Mouse (Mus musculus) common myeloid progenitor, adult 5-6 weeks (primary cell): ENCODE data around the gene Lamtor2. TPM values are rescaled to one million over a fixed set of nuclear protein-coding genes. Genes with fewer than 3 reads are reported as not detected.
A peak's percentile ranks its signal among the peaks of the same experiment; 100 is the strongest.

Experiments
- ATAC-seq: replicated peaks from 2 replicates; pipeline ENCODE4 v1.8.0; 2016; ENCODE audit warnings: low read depth, mild to moderate bottlenecking, moderate TSS enrichment, inconsistent platforms; ENCODE audit not compliant: poor library complexity, severe bottlenecking
- total RNA-seq: library from RNA; stranded (forward); fragments of 200-1000, 187-1606 nt; gene quantifications from 2 replicates; pipeline ENCODE4 v1.2.3, GENCODE M21; 2017

Lamtor2 gene
- total RNA-seq, 1 experiment from 2014 or later: 47.2 TPM

DNA sequence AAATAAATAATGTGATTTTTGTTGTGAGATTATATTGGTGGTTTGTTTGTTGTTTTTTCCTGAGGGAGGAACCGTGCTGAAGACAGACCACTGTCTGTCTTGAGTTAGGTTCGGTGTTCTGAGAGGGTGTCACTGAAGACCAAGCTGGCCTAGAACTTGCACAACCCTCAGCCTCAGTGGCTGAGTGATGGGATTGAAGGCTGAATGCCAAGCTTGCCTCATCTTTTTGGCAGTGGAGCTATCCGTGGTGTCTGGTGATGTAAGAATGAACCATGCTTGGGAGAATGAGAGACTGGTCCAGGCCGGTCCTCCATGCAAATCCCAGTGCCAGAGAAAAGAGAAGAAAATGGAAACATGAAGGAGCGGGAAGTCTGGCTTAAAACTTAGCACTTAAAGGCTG lies 16.8 kb upstream of the Lamtor2 start:
- ATAC-seq: no peak

DNA sequence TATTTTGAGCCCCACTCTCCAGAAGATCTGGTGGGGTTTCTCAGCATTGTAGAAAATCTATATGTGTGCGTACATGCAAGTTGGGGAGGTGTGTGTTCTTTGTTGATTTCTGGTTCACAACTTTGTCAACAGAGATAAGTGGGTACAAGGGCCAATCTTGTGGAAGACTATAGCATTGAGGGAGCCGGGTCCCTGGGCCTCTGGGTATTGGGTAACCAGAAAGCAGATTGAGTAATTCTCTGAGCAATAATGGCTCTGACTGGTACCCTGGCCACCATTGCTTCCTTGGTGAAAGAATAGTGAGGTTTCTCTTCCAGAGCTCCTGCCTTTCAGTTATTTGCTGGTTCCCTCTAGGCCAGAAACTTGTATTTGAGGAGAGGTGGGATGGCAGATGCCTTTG lies 16.2 kb upstream of the Lamtor2 start:
- ATAC-seq: no peak

DNA sequence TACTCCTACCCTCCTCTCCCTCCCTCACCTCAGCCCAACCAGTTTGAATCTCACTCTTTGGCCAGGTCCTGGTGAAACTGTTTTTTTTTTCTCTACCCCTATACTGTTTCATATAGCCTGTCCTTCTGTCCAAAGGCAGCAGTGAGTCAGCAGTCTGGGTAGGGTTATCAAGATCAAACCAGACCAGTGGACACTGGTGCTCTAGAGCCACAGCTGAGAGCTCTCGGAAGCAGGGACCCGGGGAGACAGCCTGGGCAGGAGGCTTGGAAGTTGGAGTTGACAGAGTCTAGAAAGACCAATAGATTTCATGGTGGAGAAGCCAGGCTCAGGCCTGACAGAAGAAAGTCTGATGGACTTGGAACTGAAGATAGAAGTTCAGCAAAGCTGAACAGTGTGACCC lies 15.7 kb upstream of the Lamtor2 start:
- ATAC-seq: no peak

DNA sequence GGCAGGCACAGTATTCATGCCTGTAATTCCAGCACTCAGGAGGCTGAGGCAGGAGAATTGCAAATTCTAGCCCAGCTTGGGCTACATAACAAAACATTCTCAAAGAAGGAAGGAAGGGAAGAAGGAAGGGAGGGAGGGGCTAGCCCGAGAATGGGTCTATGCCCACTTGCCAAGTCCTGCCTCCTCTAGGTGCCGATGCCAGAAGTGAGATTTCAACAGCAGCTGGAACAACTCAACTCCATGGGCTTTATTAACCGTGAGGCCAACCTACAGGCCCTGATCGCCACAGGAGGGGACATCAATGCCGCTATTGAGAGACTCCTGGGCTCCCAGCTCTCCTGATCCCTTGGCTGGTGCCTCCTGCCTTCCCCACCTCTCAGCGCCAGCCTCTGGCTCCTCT lies 15.0 kb upstream of the Lamtor2 start:
- no peak for ATAC-seq

DNA sequence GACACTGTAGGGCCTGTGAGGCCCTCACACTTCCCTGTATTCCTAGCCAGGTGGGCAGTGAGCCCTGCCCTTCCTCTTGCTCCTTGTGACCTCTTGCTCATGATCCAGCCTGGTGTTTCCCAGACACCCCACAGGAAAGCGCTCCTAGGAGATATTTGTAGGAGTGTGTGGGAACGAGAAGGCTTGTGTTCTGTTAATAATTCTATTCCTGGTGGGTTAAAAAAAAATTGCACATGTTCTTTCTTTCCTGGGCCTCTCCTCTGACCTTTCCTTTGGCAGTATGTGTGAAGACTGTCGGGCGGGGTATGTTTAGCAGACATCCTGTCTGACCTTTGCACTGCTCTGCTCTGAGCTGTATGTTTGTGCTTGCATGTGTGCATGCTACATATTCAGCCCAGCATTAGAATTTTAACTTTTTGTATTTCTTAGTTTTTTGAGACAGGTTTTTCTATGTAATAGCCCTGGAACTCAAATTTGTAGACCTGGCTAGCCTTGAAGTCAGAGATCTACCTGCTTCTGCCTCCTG lies 13.7 kb upstream of the Lamtor2 start:
- no peak for ATAC-seq

DNA sequence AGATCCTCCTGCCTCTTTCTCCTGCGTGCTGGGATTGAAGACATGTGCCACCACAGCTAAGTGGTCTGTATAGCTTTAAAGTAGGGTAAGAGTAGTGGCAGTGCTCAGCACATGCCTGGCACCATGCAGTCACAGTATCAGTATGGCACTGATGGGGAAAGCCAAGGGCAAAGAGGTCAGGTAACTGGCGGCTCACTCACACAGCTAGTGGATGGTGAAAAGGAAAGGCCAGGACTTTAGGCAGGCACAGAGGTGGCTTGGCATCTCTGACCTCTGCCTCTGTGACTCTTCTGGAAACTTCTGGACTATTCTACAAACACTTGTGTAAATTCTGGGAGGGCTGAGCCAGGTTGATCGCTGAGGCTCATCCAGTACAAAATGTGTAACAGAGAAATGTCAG lies 13.2 kb upstream of the Lamtor2 start:
- ATAC-seq: no peak

DNA sequence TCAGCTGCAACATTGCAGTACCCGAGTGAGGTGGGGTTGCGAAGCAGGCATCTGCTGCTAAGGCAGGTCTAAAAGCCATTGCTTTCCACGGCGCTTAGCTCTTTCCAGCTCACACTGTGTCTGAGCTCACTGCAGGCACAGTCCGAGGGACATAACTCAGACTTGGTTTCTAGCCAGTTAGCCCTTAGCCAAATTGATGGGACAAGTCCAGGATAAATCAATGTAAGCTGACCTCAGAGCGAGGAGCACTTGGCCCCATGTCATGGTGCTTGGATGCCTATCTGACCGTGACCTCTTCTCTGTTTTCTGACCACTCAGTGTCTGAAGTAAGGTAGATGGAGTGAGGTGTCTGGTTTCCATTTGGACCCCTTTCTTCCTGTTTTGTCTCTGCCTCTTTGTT lies 11.1 kb upstream of the Lamtor2 start:
- no peak for ATAC-seq

DNA sequence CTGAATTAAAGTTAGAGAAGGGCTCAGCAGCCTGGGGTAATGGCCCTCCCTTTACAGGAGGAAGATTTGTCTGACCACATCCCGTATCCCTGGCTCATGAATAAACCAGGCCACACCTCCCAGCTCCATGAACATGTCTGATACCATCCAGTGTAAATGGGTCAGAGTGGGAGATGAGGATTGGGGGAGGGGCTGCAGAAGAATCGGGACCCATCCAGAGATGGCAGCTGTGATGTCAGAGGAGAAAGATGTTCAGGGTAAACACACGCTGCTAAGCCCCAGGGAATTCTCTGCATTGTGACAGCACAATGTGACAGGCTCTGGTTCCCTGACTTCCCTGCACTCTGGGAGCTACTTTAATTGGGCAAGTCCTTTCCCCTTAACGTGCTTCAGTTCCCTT lies 10.6 kb upstream of the Lamtor2 start:
- ATAC-seq: no peak

DNA sequence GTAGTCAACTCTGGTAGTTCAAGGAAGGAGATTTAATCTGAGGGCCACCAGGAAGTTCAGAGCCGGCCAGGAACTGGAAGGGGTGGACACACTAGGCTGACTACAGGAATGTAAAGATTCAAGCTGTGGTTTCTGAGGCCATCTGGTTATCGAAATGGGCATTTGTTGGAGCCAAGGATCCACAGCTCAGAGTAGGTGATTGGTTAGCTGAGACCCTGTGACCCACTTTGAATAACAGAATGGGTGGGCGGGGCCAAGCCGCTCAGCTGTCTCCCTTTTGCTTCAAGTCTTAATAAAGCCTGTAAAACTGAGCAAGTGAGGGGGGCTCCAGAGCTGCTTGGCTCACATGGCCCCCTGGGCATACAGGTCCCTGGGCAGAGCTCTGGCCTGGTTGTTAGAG lies 9.1 kb upstream of the Lamtor2 start:
- ATAC-seq: no peak

DNA sequence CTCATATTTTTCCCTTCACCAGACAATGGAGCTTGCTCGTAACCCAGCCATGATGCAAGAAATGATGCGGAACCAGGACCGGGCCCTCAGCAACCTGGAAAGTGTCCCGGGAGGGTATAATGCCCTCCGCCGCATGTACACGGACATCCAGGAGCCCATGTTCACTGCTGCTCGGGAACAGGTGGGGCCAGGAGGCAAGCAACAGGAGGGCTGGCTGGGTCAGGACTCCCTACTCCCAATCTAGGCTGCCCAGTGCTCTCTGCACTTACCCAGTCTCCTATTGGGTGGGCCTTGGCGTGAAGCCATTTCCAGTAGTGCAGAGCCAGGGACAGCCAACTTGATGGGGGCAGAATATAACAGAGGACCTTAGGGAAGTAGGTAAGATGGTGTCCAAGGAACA lies 6.7 kb upstream of the Lamtor2 start:
- no peak for ATAC-seq

DNA sequence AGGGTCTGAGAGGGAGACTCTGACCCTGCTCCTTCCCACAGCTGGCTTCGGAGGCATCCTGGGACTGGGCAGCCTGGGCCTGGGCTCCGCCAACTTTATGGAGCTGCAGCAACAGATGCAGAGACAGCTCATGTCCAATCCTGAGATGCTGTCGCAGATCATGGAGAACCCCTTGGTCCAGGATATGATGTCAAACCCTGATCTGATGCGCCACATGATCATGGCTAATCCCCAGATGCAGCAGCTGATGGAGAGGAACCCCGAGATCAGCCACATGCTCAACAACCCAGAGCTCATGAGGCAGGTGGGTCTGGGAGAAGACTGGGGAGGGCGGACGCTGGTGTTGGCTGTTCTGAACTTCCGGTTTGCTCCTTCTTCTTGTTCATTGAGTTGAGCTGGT lies 3.7 kb upstream of the Lamtor2 start:
- no peak for ATAC-seq

DNA sequence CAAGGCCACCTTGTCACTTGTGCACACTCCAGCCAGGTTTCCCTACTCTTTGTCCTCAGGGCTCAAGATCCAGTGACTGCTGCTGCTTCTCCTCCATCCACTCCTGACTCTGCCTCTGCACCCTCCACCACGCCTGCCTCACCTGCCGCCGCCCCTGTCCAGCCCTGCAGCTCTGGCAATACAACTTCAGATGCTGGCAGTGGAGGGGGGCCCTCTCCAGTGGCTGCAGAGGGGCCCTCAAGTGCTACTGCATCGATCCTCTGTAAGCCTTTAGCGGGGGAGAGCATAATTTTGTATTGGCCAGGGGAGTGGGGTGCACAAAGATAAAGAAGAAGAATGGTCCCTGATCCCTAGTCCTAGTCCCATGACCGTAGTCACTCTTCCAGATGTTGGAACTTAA lies 2.9 kb upstream of the Lamtor2 start:
- ATAC-seq: no peak

DNA sequence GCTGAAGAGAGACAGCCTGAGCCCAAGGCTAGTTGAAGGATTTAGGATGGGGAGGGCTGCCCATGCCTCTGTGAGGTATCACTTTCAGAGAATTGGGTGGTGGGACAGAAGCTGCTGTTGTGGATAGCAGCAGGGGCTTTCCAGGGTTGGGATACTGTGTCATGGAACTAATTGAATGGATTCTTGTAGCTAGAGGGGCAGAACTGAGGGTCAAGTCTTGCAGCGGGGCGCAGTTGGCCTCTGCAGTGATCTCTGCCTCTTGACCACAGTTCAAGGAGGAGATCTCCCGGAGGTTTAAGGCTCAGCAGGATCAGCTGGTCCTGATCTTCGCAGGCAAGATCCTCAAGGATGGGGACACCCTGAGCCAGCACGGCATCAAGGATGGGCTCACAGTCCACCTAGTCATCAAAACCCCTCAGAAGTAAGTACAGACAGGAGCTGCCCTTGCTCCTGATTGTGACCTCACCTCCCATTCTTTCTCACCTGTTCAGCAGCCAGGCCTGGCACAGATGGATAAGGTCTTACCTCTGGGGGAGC lies 2.3 kb upstream of the Lamtor2 start:
- no peak for ATAC-seq

DNA sequence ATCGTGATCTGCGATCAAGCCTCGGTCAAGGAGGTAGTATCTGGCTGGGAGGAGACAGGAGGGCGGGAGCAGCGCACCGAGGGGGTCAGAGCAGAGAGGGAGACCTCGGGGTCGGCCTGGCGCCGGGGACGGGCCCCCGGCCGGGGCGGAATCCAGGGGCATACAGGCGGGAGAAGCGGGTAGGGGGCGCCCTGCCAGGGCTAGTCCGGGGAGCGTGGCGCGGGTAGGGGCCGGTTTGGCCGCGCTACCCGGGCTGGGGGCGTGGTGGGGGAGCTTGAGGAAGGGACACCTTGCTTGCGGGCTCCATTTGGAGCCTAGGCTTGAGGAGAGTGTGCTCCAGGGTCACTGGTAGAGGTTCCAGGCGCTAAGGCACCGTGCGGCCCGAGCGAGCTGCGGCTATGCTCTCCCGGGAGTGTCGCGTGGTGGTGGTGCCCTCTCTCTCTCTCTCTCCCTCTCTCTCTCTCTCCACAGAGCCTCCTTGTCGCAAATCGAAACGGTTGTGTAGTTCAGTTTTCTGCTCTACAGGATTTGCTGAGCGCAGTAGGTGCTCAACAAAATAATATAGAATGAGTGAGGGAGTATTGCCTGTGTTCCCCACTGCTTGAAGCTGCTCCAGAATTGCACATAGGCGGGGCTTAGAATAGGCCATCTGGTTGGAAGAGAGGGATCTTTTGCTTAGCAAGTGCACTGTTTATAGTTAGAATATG lies 1.2 kb upstream of the Lamtor2 start:
- ATAC-seq: peak; percentile 14; the same call in 1 of the 2 replicates

DNA sequence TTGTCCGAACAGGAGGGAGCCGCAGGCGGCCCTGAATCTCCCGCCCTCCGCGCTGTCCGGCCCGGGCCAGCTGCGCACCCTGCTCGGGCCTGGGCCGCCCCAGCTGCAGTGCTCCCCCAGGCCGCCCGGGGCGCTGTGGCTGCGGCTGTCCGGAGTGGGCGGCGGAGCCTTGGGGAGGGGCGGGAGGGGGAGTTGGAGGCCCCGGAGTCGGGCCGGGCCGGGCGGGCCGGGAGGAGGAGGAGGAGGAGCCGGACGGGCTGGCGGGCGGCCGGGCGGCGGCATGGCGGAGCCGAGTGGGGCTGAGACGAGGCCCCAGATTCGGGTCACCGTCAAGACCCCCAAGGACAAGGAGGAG lies 628 bp upstream of the Lamtor2 start, which contains the start of gene Ubqln4:
TSS of gene Ubqln4 (plus strand) at position 234 of the 355 bp plus-strand sequence.
- ATAC-seq: peak; percentile 51

DNA sequence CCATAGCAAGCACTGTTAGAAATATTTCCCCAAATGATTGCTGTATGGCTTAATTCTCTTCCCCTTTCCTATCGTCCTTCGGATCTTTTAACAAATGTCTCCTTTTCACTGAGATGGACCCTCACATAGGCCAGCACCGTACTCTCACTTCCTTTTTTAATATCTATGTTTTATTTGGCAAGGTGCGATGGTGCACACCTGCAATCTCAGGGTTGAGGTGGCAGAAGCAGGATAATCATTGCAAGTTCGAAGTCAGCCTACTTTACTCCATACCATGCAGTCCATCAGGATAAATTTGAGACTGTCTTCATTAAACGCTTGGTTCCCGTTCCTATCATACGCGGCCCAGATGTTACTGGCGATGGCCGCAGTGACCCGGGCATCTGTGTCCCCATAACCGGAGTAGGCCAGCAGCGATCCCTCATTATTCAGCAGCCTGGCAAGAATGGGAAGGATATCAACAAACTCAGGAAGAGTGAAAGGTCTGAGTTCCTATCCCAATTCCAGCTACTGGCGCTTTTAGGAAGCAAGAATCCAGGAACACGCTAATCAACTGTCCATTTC lies 710 bp downstream of the Lamtor2 start:
- no peak for ATAC-seq

DNA sequence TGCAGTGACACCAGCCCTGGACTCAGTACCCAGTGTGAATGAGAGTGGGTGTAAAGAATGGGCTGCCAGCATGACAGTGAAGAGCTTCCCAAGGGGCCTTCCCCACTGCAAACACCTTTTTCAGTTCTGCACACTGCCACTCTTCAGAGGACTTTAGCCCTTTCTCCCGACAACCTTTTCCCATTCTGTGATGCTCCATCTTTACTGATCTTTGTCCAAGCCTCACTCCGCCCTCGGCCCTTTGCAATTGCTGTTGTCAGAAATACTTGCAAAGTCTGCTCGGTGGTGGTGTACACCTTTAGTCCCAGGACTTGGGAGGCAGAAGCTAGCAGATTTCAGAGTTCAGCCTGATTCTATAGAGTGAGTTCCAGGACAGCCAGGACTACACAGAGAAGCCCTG lies 1.3 kb downstream of the Lamtor2 start:
- no peak for ATAC-seq

DNA sequence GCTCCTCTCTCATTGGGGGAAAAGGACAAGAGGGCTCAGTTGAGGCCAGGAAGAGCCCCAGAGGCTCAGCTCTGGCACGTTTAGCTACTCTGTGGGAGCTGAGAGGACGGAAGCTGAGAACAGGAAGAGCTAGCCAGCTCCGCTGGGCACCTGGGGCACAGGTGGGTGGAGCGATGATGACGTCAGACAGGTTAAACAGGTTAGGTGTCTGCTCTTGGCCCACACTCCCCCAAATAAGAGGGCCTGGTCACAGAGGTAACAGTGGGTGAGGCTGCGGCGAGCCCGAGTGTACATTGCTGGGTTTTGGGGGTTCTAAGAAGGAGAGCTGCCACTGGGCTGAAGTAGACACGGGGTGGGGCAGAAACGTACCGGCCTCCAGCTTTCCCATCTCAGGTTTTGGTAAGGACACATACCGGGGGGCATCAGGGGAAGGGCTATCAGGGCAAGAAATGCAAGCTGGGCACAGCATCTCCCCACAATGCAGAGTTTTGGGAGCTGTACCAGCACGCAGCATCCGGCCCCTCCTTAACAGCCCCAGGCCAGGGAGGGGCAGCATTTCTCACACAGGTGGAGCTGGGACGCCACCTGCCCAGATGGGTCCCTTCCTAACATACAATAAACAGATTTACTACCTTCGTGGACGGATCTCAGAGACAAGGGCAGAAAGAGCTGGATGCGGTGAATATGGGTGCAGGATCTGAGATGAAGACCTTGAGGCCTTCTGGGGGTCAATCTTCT lies 4.5 kb downstream of the Lamtor2 start, which contains the start of gene Rab25:
TSS of gene Rab25 (minus strand) at position 121 of the 738 bp plus-strand sequence.
- no peak for ATAC-seq

DNA sequence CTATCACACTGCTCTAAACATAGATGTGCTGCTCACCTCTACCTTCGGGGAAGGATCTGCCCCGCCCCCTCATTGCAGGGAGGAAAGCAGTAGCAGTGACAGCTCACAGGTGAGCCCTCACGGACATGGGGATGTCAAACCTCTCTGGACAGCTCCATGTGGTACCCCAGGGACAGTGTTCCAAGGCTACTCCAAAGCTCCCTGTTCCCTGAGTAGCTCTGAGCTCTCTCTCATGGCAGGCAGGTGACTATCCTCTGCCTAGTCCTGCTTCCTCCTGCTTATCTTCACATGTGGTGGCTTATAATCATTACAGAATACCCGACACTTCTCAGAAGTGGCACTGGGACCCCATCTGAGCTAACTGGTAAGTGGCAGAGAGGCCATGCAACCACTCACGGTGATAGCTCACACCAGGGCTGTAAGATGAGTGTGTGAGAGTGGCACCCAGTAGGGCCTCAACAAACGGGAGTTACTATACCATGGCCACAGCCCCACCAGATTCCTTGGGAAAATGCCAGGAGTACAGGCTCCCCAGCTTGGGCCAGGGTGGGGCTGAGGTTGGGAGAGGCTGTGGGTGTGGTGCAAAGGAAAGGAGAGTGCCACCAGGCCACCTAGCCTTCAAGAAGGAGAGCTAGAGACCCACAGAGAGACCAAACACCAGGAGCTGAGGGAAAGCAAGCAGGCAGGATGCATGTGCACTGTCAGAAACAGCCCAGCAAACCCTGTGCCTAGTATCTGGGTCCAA lies 6.0 kb downstream of the Lamtor2 start:
- ATAC-seq: no peak

DNA sequence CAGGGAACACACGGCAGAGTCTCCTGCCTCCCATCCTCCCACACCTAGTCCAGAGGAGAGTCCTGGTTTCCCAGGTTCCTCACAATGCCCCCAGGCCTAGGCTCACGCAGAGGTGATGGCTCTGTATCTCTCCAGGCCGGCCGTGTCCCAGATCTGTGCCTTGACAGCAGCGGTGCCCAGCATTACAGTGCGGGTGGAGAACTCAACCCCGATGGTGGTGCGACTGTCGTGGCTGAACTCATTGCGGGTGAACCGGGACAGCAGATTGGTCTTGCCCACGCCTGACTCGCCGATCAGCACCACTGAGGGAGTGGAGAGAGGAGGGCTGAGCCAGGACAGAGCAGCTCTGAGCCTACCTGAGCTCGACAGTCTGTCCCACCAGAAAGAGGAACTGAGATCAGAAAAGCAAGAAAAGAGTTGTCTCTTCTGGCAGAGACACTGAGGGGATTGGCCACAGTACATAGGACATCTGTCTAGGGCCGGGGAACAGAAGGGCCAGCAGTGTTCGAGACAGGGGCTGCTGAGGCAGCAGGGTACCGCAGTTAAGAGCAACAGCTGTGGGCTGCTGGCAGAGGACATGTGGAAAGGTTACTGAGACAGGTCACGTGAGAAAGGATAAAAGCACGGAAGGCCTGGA lies 7.8 kb downstream of the Lamtor2 start:
- ATAC-seq: peak; percentile 54
